Mouse (Mus musculus): Measurements from ENCODE around the gene Prrt1. TPM values are rescaled to one million over a fixed set of nuclear protein-coding genes. Genes with fewer than 3 reads are reported as not detected.
A peak's percentile ranks its signal among the peaks of the same experiment; 100 is the strongest.

The Prrt1 gene
- polyA plus RNA-seq, 1 experiment from 2014 or later = 10.4 TPM

GRCm38 (mm10) chr17:34671151-34672066 lies 42.1 kb downstream of the Prrt1 start:
- peak; percentile 33 for ATAC-seq
- WGBS = 8% methylated on average over 87 of the region's 93 CpGs
- Histone ChIP-seq H3K4me1 (replicated peaks; ENCODE audit: control insufficient read depth, insufficient read depth, low read length) (peaks cover 11% of the 10 kb centered on the region), H3K27me3 (replicated peaks; ENCODE audit: control insufficient read depth, insufficient read depth, low read length) (peaks cover 44% of the 10 kb centered on the region), H3K4me3 (replicated peaks; ENCODE audit: low read length) (peak overlapping the region; percentile 41), H3K27ac (ENCODE audit: low read length) (no peak overlapping the region), H3K9ac (replicated peaks; ENCODE audit: low read depth, low read length) (peak overlapping the region; percentile 25), H3K4me2 (ENCODE audit: low read length) (peak overlapping the region; percentile 63), H3K9me3 (ENCODE audit: control insufficient read depth, low read length) (no peaks in the 10 kb centered on the region), H3K36me3 (ENCODE audit: control insufficient read depth, insufficient read depth) (no peaks in the 10 kb centered on the region)

GRCm38 (mm10) chr17:34672246-34672792 lies 43.0 kb downstream of the Prrt1 start:
- H3K27me3 ChIP-seq (replicated peaks; ENCODE audit: control insufficient read depth, insufficient read depth, low read length) = peaks cover 44% of the 10 kb centered on the region
- WGBS = 32% methylated on average over 49 of the region's 49 CpGs
- no peak for ATAC-seq

GRCm38 (mm10) chr17:34673139-34673538 lies 43.8 kb downstream of the Prrt1 start:
- Histone ChIP-seq H3K4me2 (ENCODE audit: low read length) (no peak overlapping the region), H3K9me3 (ENCODE audit: control insufficient read depth, low read length) (no peaks in the 10 kb centered on the region), H3K9ac (replicated peaks; ENCODE audit: low read depth, low read length) (no peak overlapping the region), H3K4me1 (replicated peaks; ENCODE audit: control insufficient read depth, insufficient read depth, low read length) (peaks cover 11% of the 10 kb centered on the region), H3K27ac (ENCODE audit: low read length) (no peak overlapping the region), H3K36me3 (ENCODE audit: control insufficient read depth, insufficient read depth) (no peaks in the 10 kb centered on the region), H3K4me3 (replicated peaks; ENCODE audit: low read length) (no peak overlapping the region), H3K27me3 (replicated peaks; ENCODE audit: control insufficient read depth, insufficient read depth, low read length) (peaks cover 44% of the 10 kb centered on the region)
- WGBS = 78% methylated on average over 7 of the region's 7 CpGs
- ATAC-seq = no peak

More at GRCm38 (mm10) chr17:34672246-34672792, 43.0 kb downstream of the Prrt1 start:
- H3K9me3 ChIP-seq (ENCODE audit: control insufficient read depth, low read length) = no peaks in the 10 kb centered on the region
- peak overlapping the region; percentile 41 for H3K4me3 ChIP-seq (replicated peaks; ENCODE audit: low read length)
- no peak overlapping the region for H3K27ac ChIP-seq (ENCODE audit: low read length)
- no peaks in the 10 kb centered on the region for H3K36me3 ChIP-seq (ENCODE audit: control insufficient read depth, insufficient read depth)
- H3K4me2 ChIP-seq (ENCODE audit: low read length) = peak overlapping the region; percentile 63
- no peak overlapping the region; the same call in 1 of the 2 replicates for H3K9ac ChIP-seq (replicated peaks; ENCODE audit: low read depth, low read length)
- peaks cover 11% of the 10 kb centered on the region for H3K4me1 ChIP-seq (replicated peaks; ENCODE audit: control insufficient read depth, insufficient read depth, low read length)

- no peaks in the 10 kb centered on the region for H3K9me3 ChIP-seq (ENCODE audit: control insufficient read depth, low read length)
- 71% methylated on average over 11 of the region's 11 CpGs for WGBS
- peaks cover 11% of the 10 kb centered on the region for H3K4me1 ChIP-seq (replicated peaks; ENCODE audit: control insufficient read depth, insufficient read depth, low read length)
- H3K27me3 ChIP-seq (replicated peaks; ENCODE audit: control insufficient read depth, insufficient read depth, low read length) = peaks cover 44% of the 10 kb centered on the region
- no peak overlapping the region for H3K4me2 ChIP-seq (ENCODE audit: low read length)
- ATAC-seq = no peak
- H3K27ac ChIP-seq (ENCODE audit: low read length) = no peak overlapping the region
- H3K36me3 ChIP-seq (ENCODE audit: control insufficient read depth, insufficient read depth) = no peaks in the 10 kb centered on the region
- H3K9ac ChIP-seq (replicated peaks; ENCODE audit: low read depth, low read length) = no peak overlapping the region
- no peak overlapping the region for H3K4me3 ChIP-seq (replicated peaks; ENCODE audit: low read length)
These were observed 45.3 kb downstream of the Prrt1 start for GRCm38 (mm10) chr17:34674524-34675204.

GRCm38 (mm10) chr17:34675205-34676092 lies 46.1 kb downstream of the Prrt1 start:
- H3K9me3 ChIP-seq (ENCODE audit: control insufficient read depth, low read length) = no peaks in the 10 kb centered on the region
- no peak overlapping the region for H3K9ac ChIP-seq (replicated peaks; ENCODE audit: low read depth, low read length)
- H3K4me1 ChIP-seq (replicated peaks; ENCODE audit: control insufficient read depth, insufficient read depth, low read length) = peaks cover 11% of the 10 kb centered on the region
- no peak overlapping the region for H3K4me3 ChIP-seq (replicated peaks; ENCODE audit: low read length)
- H3K36me3 ChIP-seq (ENCODE audit: control insufficient read depth, insufficient read depth) = no peaks in the 10 kb centered on the region
- H3K27ac ChIP-seq (ENCODE audit: low read length) = no peak overlapping the region
- no peak overlapping the region for H3K4me2 ChIP-seq (ENCODE audit: low read length)
- H3K27me3 ChIP-seq (replicated peaks; ENCODE audit: control insufficient read depth, insufficient read depth, low read length) = peaks cover 37% of the 10 kb centered on the region
- WGBS = 73% methylated on average over 13 of the region's 13 CpGs
- ATAC-seq = no peak

GRCm38 (mm10) chr17:34676093-34676460 lies 46.7 kb downstream of the Prrt1 start:
- H3K4me3 ChIP-seq (replicated peaks; ENCODE audit: low read length) = no peak overlapping the region
- H3K27ac ChIP-seq (ENCODE audit: low read length) = no peak overlapping the region
- no peaks in the 10 kb centered on the region for H3K9me3 ChIP-seq (ENCODE audit: control insufficient read depth, low read length)
- 74% methylated on average over 6 of the region's 6 CpGs for WGBS
- no peak for ATAC-seq
- no peak overlapping the region for H3K4me2 ChIP-seq (ENCODE audit: low read length)
- H3K9ac ChIP-seq (replicated peaks; ENCODE audit: low read depth, low read length) = no peak overlapping the region
- no peaks in the 10 kb centered on the region for H3K36me3 ChIP-seq (ENCODE audit: control insufficient read depth, insufficient read depth)
- peaks cover 30% of the 10 kb centered on the region for H3K27me3 ChIP-seq (replicated peaks; ENCODE audit: control insufficient read depth, insufficient read depth, low read length)
- H3K4me1 ChIP-seq (replicated peaks; ENCODE audit: control insufficient read depth, insufficient read depth, low read length) = peaks cover 11% of the 10 kb centered on the region

GRCm38 (mm10) chr17:34676671-34677070 lies 47.3 kb downstream of the Prrt1 start:
- Histone ChIP-seq H3K9me3 (ENCODE audit: control insufficient read depth, low read length) (no peaks in the 10 kb centered on the region), H3K27ac (ENCODE audit: low read length) (no peak overlapping the region), H3K4me2 (ENCODE audit: low read length) (no peak overlapping the region), H3K27me3 (replicated peaks; ENCODE audit: control insufficient read depth, insufficient read depth, low read length) (peaks cover 24% of the 10 kb centered on the region), H3K4me3 (replicated peaks; ENCODE audit: low read length) (no peak overlapping the region), H3K4me1 (replicated peaks; ENCODE audit: control insufficient read depth, insufficient read depth, low read length) (peaks cover 6% of the 10 kb centered on the region), H3K9ac (replicated peaks; ENCODE audit: low read depth, low read length) (no peak overlapping the region), H3K36me3 (ENCODE audit: control insufficient read depth, insufficient read depth) (no peaks in the 10 kb centered on the region)
- WGBS = 81% methylated on average over 12 of the region's 12 CpGs
- ATAC-seq = no peak

GRCm38 (mm10) chr17:34680191-34680590 lies 50.9 kb downstream of the Prrt1 start:
- no peaks in the 10 kb centered on the region for H3K9me3 ChIP-seq (ENCODE audit: control insufficient read depth, low read length)
- no peak for ATAC-seq

More at GRCm38 (mm10) chr17:34680191-34680590, 50.9 kb downstream of the Prrt1 start:
- H3K4me2 ChIP-seq (ENCODE audit: low read length) = no peak overlapping the region
- 87% methylated on average over 26 of the region's 26 CpGs for WGBS
- H3K4me1 ChIP-seq (replicated peaks; ENCODE audit: control insufficient read depth, insufficient read depth, low read length) = no peaks in the 10 kb centered on the region; the same call in 1 of the 2 replicates
- H3K36me3 ChIP-seq (ENCODE audit: control insufficient read depth, insufficient read depth) = no peaks in the 10 kb centered on the region
- no peak overlapping the region for H3K9ac ChIP-seq (replicated peaks; ENCODE audit: low read depth, low read length)
- no peak overlapping the region for H3K27ac ChIP-seq (ENCODE audit: low read length)
- H3K4me3 ChIP-seq (replicated peaks; ENCODE audit: low read length) = no peak overlapping the region
- H3K27me3 ChIP-seq (replicated peaks; ENCODE audit: control insufficient read depth, insufficient read depth, low read length) = peaks cover 5% of the 10 kb centered on the region
